Mouse (Mus musculus) c-Kit-positive CD71-negative TER-119-negative erythroid progenitor cells, embryonic 14.5 days (primary cell): ENCODE measurements around the gene Camta1.

ENCODE experiments used
- DNase-seq: peaks from one replicate; pipeline ENCODE4 v3.0.0-alpha.2; 2013; ENCODE audit warnings: low read depth

Gene Camta1

DNA sequence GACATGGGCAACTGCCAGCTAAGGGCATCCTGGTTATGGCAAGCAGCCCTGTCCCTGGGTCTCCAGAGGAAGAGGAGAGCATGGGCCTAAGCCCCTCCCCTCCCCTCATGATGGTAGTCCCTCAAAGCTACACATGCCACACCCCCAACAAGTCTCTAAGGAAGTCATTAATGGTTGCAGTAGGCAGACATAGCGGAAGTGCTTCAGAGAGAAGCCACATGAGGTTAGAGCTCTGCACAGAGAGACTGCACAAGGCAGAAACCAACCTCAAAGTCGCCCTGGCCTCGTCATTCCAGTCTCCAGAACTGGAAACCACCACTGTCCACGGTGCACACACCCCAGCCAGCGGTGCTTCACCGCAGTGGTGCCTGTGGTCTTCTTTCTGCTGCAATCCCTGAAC is 709.7 kb downstream of the Camta1 start:
- no peak for DNase-seq

GRCm38 (mm10) chr4:151150842-151151241 is 710.8 kb downstream of the Camta1 start:
- DNase-seq, result no peak

DNA sequence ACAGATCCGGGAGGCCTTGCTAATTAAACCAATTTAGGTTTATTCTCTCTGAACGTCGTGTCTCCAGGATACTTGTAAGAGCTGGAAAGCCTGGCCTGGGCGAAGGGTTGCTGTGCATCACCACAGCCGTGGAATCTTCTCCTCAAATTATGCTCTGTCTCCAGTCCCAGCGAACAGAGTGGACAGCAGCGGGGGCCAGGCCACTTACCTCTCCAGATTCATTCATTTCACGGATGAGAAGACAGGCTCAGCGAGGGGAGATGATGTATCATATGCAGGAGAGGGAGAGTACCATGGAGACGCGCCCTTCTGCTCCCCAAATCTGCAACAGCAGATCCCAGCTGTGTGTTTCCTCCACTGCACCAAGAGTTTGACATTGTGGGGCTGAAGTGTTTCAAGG is 711.6 kb downstream of the Camta1 start:
- no peak for DNase-seq

DNA sequence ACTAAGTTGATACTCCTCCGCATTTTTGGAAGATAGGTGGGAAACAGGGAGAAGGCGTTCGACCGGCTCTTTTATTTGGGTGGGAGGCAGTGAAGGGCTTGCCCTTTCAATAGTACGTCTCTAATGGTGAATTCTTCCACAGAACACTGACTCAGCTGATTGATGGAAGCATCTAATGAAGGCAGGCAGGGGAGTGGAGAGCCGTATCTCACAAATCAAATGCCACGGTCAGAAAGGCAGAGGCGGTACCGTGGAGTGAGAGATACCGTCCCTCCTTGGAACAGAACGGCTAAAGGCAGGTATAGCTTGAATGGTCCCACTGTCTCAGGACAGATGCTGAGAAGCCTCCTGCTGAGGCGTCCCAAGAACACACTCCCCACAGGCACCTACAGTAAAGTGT is 714.1 kb downstream of the Camta1 start:
- no peak for DNase-seq

DNA sequence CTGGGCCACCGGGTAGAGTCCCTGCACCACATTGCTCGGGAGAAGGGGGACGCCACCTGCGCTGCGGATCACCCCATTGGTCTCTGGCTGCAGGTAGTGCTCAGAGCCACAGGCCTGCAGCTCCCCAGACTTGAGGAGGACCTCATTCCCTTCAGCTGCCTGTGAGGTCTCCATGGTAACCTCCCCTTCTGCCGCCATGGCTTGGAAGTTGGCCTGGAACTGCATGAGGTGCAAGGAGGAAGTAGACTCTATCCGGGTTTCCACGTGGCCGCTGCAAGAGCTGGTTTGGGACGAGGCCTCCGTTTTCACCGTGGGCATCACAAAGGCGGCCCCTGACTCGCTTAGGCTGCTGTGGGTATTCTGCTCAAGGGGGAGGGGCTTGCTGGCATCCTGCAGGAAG is 717.6 kb downstream of the Camta1 start:
- no peak for DNase-seq

DNA sequence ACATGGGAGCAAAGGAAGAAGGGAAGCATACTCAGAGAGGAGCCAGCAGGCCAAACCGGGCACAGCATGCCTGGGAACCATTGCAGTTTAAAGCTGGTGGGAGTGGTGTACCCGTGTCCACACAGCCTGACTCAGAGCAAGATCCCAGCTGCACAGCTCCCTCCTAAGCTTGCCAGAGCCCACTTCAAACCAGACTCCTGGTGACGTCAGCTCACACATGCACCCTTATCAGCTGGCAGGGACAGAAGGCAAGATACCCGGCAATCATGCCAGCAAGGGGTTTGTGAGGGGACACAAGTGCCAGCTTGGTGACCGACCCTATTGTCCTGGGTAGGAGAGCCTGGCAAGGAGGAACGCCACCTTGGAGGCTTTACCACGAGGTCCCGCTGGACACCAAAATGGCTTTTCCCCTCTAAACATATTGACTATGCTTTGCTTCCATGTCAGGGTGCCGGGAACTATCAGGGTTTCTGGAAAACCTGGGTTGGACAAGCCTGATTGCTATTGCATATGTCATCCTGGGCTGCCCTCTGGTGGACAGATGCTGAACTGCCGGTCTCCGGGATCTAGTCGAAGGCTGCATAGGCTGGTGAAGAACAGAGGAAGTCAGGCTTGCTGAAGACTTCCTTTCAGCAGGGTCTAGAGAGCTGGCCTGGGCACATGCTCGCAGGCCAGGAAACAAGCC is 720.3 kb downstream of the Camta1 start:
- DNase-seq, result peak; percentile 69

GRCm38 (mm10) chr4:151140368-151140982 is 721.2 kb downstream of the Camta1 start:
- DNase-seq, result no peak

DNA sequence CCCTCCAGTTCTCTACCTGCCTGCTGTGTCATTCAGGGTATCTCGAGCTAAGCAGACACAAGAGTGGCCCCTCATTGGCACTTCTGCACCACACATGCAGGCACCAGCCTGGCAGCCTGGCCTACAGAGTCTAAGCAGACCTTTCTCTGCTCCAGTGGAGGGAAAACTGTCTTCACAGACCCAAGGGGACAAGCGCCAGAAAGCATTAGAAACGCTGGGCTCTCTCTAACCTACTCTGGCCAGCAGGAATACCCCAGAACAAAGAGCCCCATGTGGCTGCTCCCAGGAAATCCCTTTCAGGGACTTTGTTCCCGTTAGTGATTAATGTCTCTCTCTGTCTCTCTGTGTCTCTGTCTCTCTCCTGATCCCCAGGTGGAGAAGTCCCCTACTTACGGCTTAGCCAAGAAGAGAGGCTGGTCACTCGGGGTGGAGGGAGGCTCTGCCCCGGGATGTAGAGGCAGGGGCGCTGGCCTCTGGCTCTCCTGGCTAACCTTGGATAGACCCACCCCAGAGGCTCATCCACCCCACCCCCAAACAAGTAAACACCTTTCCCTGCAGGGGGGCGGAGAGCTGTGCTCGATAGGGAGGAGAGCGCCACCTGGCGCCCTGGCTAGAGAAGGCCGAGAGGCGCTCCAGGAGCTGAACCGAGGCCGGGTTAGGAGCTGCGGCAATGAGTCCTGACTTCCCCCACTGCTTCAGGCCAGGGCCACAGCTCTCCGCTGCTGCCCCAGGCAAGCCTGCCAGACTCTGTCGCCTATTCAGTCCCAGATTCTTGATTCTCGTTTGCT is 722.4 kb downstream of the Camta1 start:
- peak; percentile 36 for DNase-seq

- DNase-seq, result no peak
Observed at GRCm38 (mm10) chr4:151138586-151138985, 723.1 kb downstream of the Camta1 start.

GRCm38 (mm10) chr4:151138135-151138534 is 723.5 kb downstream of the Camta1 start:
- DNase-seq, result no peak

GRCm38 (mm10) chr4:151137701-151138100 is 724.0 kb downstream of the Camta1 start:
- DNase-seq, result no peak

DNA sequence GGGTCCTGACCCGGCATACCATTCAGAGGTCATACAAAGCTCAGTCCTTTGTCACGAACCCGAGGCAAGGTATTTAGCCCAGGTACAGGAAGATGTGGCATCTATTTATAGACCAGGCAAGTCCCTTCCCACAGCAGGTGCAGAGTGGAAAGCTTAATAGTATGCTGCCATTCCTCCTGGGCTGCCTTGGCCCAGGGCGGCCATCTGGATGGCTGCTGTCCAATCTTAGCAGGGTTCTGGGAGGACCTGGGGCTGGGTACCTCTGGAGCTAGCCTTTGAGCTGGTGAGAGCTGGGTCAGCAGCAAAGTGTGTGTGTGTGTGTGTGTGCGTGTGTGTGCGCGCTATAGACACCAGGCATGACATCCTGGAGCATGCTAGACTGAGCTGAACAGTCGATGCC is 726.2 kb downstream of the Camta1 start:
- no peak for DNase-seq

GRCm38 (mm10) chr4:151133760-151134159 is 727.9 kb downstream of the Camta1 start:
- DNase-seq, result no peak

GRCm38 (mm10) chr4:151132493-151132892 is 729.2 kb downstream of the Camta1 start:
- DNase-seq, result no peak

GRCm38 (mm10) chr4:151130756-151131490 is 730.8 kb downstream of the Camta1 start:
- DNase-seq, result no peak

DNA sequence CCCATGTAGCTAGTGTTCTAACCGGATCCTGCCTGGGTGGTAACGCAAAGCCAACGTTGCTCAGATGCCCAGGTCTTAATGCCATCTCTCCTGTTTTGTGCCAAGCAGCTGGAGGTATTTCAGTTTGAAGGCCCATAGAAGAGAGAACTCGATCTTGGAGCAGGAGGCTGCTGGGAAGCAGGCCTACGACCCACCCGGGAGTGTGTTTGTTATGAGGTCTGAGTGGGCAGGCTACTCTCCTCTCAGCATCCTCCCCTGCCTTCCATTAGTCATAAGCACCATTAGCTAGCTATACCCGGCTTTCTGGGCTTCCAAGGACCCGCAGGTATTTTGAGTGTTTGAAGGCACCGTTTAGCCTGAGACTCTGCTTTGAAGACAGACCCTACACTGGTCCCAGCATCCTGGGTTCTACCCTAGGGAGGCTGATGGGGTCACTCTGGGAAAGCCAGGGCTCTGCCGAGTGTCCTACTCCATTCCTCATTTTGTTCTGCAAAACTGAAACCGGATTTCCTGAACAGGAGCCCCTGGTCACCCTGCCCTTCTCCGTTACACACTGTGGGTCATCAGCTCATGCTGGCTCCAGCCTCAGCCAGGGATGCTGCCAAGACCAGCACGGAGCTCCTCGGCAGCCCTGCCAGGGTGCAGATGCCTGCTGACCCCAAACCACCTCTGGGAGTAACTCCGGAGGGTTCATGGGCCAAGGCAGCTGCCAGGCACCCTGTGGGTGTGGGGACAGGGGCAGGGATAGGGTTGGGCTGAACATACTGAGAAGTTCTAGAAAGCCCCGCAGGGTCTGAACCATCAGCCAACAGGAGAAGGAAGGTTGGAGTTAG is 731.7 kb downstream of the Camta1 start:
- DNase-seq, result no peak

- no peak for DNase-seq
Observed at GRCm38 (mm10) chr4:151128641-151129541, 732.8 kb downstream of the Camta1 start.

GRCm38 (mm10) chr4:151127636-151128548 is 733.8 kb downstream of the Camta1 start:
- DNase-seq, result no peak

DNA sequence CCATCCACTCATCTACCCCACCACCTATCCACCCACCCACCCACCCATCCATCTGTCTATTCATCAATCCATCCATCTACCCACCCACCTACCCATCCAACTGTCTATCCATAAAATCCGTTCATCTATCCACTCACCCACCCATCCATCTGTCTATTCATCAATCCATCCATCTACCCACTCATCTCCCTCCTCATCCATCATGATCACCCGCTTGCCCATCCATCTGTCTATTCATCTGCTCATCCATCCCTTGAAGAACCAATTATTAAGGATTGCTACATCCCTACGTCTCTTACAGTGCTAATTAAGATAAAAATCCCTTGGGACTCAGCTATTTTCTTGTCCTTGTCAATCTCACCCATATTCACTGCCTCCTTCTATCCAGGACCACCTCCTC is 742.8 kb downstream of the Camta1 start:
- no peak for DNase-seq
